Mouse (Mus musculus): ENCODE results near the gene Kpna4. TPM values are rescaled to one million over a fixed set of nuclear protein-coding genes. Genes with fewer than 3 reads are reported as not detected.
"Not testable (repeated sequence)": the region's sequence is repeated elsewhere in the genome, so short reads cannot be mapped to it uniquely, and the experiment has no call there.

Kpna4 gene
- polyA plus RNA-seq, 1 experiment from 2014 or later, result 41.6 TPM

DNA sequence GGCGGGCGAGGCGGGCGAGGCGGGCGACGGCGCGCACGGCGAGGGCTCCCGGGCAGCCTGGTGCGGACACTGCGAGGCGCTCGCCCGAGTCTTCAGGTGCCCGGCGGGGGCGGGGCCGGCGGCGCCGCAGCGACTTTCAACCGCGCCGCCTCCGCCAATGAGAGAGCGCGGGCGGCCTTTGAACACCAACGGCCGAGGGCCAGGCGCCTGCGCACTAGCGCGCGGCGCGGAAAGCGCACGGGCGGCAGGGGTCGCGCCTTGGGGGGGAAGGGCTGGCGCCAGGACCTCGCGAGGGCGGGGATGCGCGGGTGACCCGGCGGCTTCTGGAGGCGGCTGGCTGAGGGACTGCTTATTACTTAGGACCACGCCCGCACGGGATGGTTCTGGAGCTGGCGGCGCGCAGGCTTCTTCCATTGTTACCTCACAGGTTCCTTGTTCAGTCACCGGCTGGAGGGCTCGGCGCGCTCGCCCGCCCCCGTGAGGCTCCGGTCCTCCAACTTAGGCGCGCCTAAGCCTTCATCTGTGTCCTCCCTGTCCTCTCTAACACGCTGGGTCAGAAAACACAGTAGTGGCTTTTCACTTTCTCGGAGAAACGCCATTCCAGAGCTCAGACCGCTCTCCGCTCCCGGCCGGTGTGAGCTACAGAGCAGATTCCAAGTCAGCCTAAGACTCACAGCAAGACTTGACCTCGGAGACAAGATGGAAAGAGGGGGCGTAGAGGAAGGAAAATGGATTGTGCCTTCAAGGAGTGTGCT is 82.1 kb downstream of the Kpna4 start, which contains the start of gene Trim59:
Gene Trim59 (minus strand): TSS at position 111 of the 755 bp plus-strand sequence.
- Histone ChIP-seq H3K36me3 (ENCODE audit: control insufficient read depth, insufficient read depth, low read length) (peaks cover 13% of the 10 kb centered on the region; the same call in 1 of the 2 replicates), H3K4me1 (ENCODE audit: control insufficient read depth, insufficient read depth, low read length) (peaks cover 6% of the 10 kb centered on the region; the same call in 1 of the 2 replicates), H3K4me2 (replicated peaks; ENCODE audit: low read depth, low read length) (peak within 1 kb of the TSS; percentile 85), H3K27me3 (ENCODE audit: control insufficient read depth, insufficient read depth, low read length) (no peaks in the 10 kb centered on the region), H3K9me3 (ENCODE audit: control insufficient read depth, low read length) (no peaks in the 10 kb centered on the region), H3K27ac (ENCODE audit: low read depth, low read length) (peak within 1 kb of the TSS; percentile 97), H3K9ac (ENCODE audit: low read depth, low read length) (peak within 1 kb of the TSS; percentile 98), H3K4me3 (ENCODE audit: low read length) (peak within 1 kb of the TSS; percentile 91)
- WGBS, result under 1% methylated on average over 78 of the region's 80 CpGs
- peak; percentile 98 for ATAC-seq (ENCODE audit: low FRiP score, low TSS enrichment)

DNA sequence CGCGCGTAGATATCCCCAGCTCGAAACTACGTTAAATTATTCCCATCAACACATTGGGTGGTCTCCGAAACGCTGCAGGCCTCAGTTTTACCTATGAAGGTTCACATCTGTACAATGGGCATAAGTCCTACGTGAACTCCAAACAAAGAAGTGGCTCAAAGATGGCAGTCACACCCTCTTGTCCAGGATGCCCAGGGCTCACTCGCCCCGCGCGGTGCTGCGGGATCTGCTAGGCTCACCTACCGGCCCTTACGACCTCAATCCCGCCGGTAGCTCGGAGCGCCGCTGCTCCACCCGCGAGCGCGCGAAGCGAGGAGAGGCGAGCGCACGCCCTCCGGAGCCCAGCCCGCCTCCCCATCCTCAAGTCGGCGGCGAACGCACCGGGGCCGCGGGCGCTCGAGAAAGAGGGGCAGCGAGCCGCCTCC is 82.7 kb downstream of the Kpna4 start:
- H3K4me1 ChIP-seq (ENCODE audit: control insufficient read depth, insufficient read depth, low read length), result peaks cover 6% of the 10 kb centered on the region; the same call in 1 of the 2 replicates

DNA sequence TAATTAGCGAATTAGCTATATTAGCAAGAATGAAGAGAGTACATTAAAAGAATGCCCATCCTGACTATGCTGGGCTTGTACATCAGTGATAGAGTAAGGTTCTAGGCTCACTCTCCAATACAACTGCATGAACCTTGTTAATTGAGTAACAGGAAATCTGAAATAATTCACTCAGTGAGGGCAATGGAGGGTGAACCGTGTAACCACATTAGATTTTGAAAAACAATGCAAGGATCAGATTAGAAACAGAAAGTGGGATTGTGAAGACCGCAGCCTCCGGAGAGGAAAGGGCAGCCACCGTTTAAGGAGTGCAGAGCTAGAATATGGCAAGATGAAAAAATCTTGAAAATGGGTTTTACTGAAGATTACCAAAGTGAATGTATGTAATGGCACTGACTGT is 85.6 kb downstream of the Kpna4 start:
- Histone ChIP-seq H3K36me3 (ENCODE audit: control insufficient read depth, insufficient read depth, low read length) (peaks cover 28% of the 10 kb centered on the region), H3K4me1 (ENCODE audit: control insufficient read depth, insufficient read depth, low read length) (peaks cover 6% of the 10 kb centered on the region; the same call in 1 of the 2 replicates), H3K9ac (ENCODE audit: low read depth, low read length) (no peak overlapping the region), H3K9me3 (ENCODE audit: control insufficient read depth, low read length) (no peaks in the 10 kb centered on the region), H3K27ac (ENCODE audit: low read depth, low read length) (no peak overlapping the region), H3K4me2 (replicated peaks; ENCODE audit: low read depth, low read length) (peak overlapping the region; percentile 21), H3K27me3 (ENCODE audit: control insufficient read depth, insufficient read depth, low read length) (no peaks in the 10 kb centered on the region), H3K4me3 (ENCODE audit: low read length) (peak overlapping the region; percentile 26)
- 63% methylated on average over 5 of the region's 5 CpGs for WGBS
- no peak for ATAC-seq (ENCODE audit: low FRiP score, low TSS enrichment)

More for the DNA sequence above, 82.7 kb downstream of the Kpna4 start:
- WGBS, result under 1% methylated on average over 38 of the region's 42 CpGs
- no peaks in the 10 kb centered on the region for H3K9me3 ChIP-seq (ENCODE audit: control insufficient read depth, low read length)
- peak; percentile 67 for ATAC-seq (ENCODE audit: low FRiP score, low TSS enrichment)
- H3K9ac ChIP-seq (ENCODE audit: low read depth, low read length), result peak overlapping the region; percentile 98
- H3K27me3 ChIP-seq (ENCODE audit: control insufficient read depth, insufficient read depth, low read length), result no peaks in the 10 kb centered on the region
- H3K36me3 ChIP-seq (ENCODE audit: control insufficient read depth, insufficient read depth, low read length), result peaks cover 13% of the 10 kb centered on the region; the same call in 1 of the 2 replicates
- peak overlapping the region; percentile 51 for H3K4me2 ChIP-seq (replicated peaks; ENCODE audit: low read depth, low read length)
- H3K4me3 ChIP-seq (ENCODE audit: low read length), result peak overlapping the region; percentile 91
- peak overlapping the region; percentile 97 for H3K27ac ChIP-seq (ENCODE audit: low read depth, low read length)

DNA sequence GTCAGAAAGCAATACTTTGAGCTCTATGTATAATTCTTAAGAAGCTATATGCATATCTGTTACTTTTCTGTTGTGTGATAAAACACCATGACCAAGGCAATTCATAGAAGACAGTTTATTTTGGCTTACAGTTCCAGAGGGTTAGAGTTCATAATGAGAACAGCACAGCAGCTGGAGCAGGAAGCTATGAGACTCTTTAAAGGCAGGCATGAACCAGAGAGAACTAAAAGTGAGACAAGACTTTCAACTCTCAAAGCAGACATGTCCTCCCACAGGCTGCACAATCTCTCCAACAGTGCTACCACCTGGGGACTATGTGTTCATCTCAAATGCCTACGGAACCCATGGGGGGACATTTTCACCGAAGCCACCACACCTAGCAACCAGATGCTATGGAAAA is 86.8 kb downstream of the Kpna4 start:
- Histone ChIP-seq H3K36me3 (ENCODE audit: control insufficient read depth, insufficient read depth, low read length) (peaks cover 40% of the 10 kb centered on the region), H3K27me3 (ENCODE audit: control insufficient read depth, insufficient read depth, low read length) (no peaks in the 10 kb centered on the region), H3K4me2 (replicated peaks; ENCODE audit: low read depth, low read length) (no peak overlapping the region), H3K9ac (ENCODE audit: low read depth, low read length) (no peak overlapping the region), H3K4me3 (ENCODE audit: low read length) (no peak overlapping the region; the same call in 1 of the 2 replicates), H3K9me3 (ENCODE audit: control insufficient read depth, low read length) (no peaks in the 10 kb centered on the region), H3K4me1 (ENCODE audit: control insufficient read depth, insufficient read depth, low read length) (peaks cover 6% of the 10 kb centered on the region; the same call in 1 of the 2 replicates), H3K27ac (ENCODE audit: low read depth, low read length) (no peak overlapping the region)
- ATAC-seq (ENCODE audit: low FRiP score, low TSS enrichment), result no peak
- 97% methylated on average over 2 of the region's 2 CpGs for WGBS

DNA sequence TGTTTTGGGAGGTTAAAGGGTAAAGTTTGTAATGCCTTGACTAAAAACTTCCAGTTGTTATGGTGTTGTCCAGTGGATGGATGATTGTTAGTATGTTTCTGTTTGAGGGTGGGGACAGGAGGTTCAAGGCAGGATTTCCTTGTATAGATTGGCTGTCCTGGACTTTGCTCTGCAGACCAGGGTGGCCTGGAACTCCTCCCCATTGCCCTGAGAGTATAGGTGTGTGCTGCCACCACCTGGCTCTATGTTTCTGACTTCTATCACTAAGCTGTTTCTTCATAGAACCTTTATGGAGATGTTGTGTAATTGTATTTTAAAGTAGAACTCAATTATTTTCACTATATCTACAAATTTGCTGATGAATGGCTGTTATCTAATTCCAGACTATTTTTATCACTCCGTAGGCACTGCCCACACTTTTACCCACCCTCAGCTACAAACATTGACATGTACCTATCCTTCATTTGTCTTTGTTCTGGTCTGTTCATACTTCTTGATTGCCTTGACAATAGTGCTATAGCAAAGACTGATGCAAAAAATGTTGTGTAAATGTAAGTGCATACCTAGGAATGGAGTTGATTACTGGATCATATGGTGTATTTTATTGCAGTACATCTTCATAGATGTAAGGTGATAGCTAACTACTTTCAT is 100.7 kb downstream of the Kpna4 start:
- Histone ChIP-seq H3K9me3 (ENCODE audit: control insufficient read depth, low read length) (no peaks in the 10 kb centered on the region), H3K36me3 (ENCODE audit: control insufficient read depth, insufficient read depth, low read length) (peaks cover 82% of the 10 kb centered on the region), H3K27ac (ENCODE audit: low read depth, low read length) (no peak overlapping the region), H3K4me2 (replicated peaks; ENCODE audit: low read depth, low read length) (no peak overlapping the region), H3K9ac (ENCODE audit: low read depth, low read length) (no peak overlapping the region), H3K27me3 (ENCODE audit: control insufficient read depth, insufficient read depth, low read length) (no peaks in the 10 kb centered on the region), H3K4me3 (ENCODE audit: low read length) (no peak overlapping the region), H3K4me1 (ENCODE audit: control insufficient read depth, insufficient read depth, low read length) (no peaks in the 10 kb centered on the region)
- ATAC-seq (ENCODE audit: low FRiP score, low TSS enrichment), result no peak
- 94% methylated on average over 1 of the region's 1 CpGs for WGBS

DNA sequence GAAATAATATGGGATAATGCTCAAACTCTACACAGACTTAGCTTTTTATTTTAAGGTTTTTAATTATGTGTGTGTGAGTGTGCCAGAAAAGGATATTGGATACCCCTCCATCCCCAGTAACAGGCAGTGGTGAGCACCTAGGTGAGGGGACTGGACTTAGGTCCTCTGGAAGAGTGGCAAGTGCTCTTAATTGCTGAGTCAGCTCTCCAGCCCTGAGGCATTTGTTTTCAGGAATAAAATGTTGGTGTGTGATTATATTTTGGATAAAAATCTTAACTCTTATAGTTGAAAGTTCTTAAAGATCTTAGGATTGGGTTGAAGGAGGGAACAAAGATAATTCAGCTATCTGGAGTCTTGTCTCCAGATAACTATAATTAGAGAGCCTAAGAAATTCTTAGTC is 106.1 kb downstream of the Kpna4 start:
- no peak overlapping the region for H3K27ac ChIP-seq (ENCODE audit: low read depth, low read length)
- H3K4me1 ChIP-seq (ENCODE audit: control insufficient read depth, insufficient read depth, low read length), result no peaks in the 10 kb centered on the region
- H3K9me3 ChIP-seq (ENCODE audit: control insufficient read depth, low read length), result no peaks in the 10 kb centered on the region
- no peak overlapping the region for H3K9ac ChIP-seq (ENCODE audit: low read depth, low read length)
- no peak overlapping the region for H3K4me2 ChIP-seq (replicated peaks; ENCODE audit: low read depth, low read length)
- no peaks in the 10 kb centered on the region for H3K27me3 ChIP-seq (ENCODE audit: control insufficient read depth, insufficient read depth, low read length)
- no peak overlapping the region for H3K4me3 ChIP-seq (ENCODE audit: low read length)
- peaks cover 81% of the 10 kb centered on the region for H3K36me3 ChIP-seq (ENCODE audit: control insufficient read depth, insufficient read depth, low read length)
- no peak for ATAC-seq (ENCODE audit: low FRiP score, low TSS enrichment)

DNA sequence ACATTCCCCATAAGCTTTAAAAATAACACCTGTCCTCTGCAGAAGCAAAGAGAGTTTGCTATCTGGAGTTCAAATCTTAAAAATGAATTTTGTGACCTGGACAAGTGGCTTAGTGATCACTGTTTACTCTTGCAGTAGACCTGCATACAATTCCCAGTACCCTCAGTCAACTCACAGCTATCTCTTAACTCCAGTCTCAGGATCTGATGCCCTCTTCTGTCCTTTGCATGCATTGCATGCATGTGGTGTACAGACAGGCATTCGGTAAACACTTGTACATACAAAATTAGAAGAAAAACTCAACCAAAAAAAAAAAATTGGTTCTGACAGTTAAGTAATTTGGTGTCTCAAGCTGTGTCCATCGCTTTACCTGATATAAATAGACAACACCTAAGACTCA is 106.6 kb downstream of the Kpna4 start:
- peaks cover 77% of the 10 kb centered on the region for H3K36me3 ChIP-seq (ENCODE audit: control insufficient read depth, insufficient read depth, low read length)
- 93% methylated on average over 2 of the region's 2 CpGs for WGBS
- H3K9me3 ChIP-seq (ENCODE audit: control insufficient read depth, low read length), result no peaks in the 10 kb centered on the region
- no peak overlapping the region for H3K9ac ChIP-seq (ENCODE audit: low read depth, low read length)
- ATAC-seq (ENCODE audit: low FRiP score, low TSS enrichment), result no peak
- no peak overlapping the region for H3K4me2 ChIP-seq (replicated peaks; ENCODE audit: low read depth, low read length)
- no peaks in the 10 kb centered on the region for H3K27me3 ChIP-seq (ENCODE audit: control insufficient read depth, insufficient read depth, low read length)
- H3K4me3 ChIP-seq (ENCODE audit: low read length), result no peak overlapping the region
- H3K4me1 ChIP-seq (ENCODE audit: control insufficient read depth, insufficient read depth, low read length), result no peaks in the 10 kb centered on the region
- no peak overlapping the region for H3K27ac ChIP-seq (ENCODE audit: low read depth, low read length)

DNA sequence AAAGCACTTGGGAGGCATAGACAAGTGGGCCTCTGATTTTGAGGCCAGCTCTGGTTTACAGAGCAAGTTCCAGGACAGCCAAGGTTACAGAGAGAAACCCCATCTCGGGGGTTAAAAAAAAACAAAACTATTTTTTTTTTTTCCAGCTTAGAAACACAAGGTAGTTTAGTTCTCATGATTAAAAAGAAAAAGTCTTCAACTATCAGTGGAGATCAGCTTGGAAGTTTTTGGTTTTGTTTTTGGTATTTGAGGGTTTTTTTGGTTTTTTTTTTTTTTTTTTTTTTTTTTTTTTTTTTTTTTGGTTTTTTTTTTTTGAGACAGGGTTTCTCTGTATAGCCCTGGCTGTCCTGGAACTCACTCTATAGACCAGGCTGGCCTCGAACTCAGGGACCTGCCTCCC is 108.3 kb downstream of the Kpna4 start:
- H3K4me1 ChIP-seq (ENCODE audit: control insufficient read depth, insufficient read depth, low read length); ATAC-seq (ENCODE audit: low FRiP score, low TSS enrichment); H3K4me2 ChIP-seq (replicated peaks; ENCODE audit: low read depth, low read length); H3K27me3 ChIP-seq (ENCODE audit: control insufficient read depth, insufficient read depth, low read length); H3K4me3 ChIP-seq (ENCODE audit: low read length); H3K27ac ChIP-seq (ENCODE audit: low read depth, low read length); H3K9ac ChIP-seq (ENCODE audit: low read depth, low read length); H3K9me3 ChIP-seq (ENCODE audit: control insufficient read depth, low read length): not testable (repeated sequence)
- H3K36me3 ChIP-seq (ENCODE audit: control insufficient read depth, insufficient read depth, low read length), result peaks cover 66% of the 10 kb centered on the region
- WGBS, result 93% methylated on average over 2 of the region's 2 CpGs

DNA sequence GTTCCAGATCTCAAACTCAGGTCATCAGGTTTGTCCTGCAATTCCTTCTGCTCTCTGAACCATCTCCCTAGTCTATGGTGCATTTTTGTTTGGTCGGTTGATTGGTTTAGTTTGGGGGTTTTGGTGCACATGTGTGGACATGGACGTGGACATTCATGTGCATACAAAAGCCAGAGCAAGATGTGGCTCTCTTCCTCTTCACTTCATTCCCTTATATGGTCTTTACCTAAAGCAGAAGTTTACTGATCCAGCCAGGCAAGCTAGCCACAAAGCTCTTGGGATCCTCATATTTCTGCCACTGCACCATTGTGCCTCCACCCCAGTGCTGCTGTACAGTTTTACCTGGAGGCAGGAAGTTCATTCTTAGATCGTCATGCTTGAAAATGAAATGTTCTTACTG is 109.7 kb downstream of the Kpna4 start:
- H3K4me3 ChIP-seq (ENCODE audit: low read length), result no peak overlapping the region
- no peak overlapping the region for H3K9ac ChIP-seq (ENCODE audit: low read depth, low read length)
- H3K4me2 ChIP-seq (replicated peaks; ENCODE audit: low read depth, low read length), result no peak overlapping the region
- H3K36me3 ChIP-seq (ENCODE audit: control insufficient read depth, insufficient read depth, low read length), result peaks cover 65% of the 10 kb centered on the region
- H3K9me3 ChIP-seq (ENCODE audit: control insufficient read depth, low read length), result no peaks in the 10 kb centered on the region
- H3K27me3 ChIP-seq (ENCODE audit: control insufficient read depth, insufficient read depth, low read length), result no peaks in the 10 kb centered on the region
- H3K27ac ChIP-seq (ENCODE audit: low read depth, low read length), result no peak overlapping the region
- ATAC-seq (ENCODE audit: low FRiP score, low TSS enrichment), result no peak
- 86% methylated on average over 3 of the region's 3 CpGs for WGBS
- H3K4me1 ChIP-seq (ENCODE audit: control insufficient read depth, insufficient read depth, low read length), result no peaks in the 10 kb centered on the region
